Mouse (Mus musculus): ENCODE measurements at regions not wholly inside any gene's neighbourhood (a gene's known extent, or its start where the extent isn't known, plus 50 kb on each side); places are given as distances from the start of the nearest gene placed in this dataset.

GRCm38 (mm10) chr9:85136715-85137582 lies 175.6 kb upstream of the Gm11114 start:
- no peak for DNase-seq

- DNase-seq, result no peak
Measured at GRCm38 (mm10) chr9:85139891-85140290, 172.7 kb upstream of the Gm11114 start.

DNA sequence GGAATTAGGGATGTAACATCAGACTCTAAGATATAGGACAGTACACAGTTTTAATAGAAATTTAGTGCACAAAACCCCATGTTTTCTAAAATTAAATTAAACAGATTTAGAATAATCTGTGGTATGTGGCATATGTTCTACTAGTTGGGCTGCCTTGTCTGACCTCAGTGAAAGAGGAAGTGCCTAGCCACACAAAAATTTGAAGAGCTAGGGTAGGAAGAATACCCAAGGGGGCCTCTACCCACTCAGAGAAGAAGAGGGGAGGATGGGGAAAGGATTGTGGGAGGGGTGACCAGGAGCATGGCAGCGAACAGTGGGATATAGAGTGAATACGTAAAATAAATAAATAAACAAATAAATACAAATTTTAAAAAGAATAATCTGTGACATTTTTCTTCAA lies 168.2 kb upstream of the Gm11114 start:
- no peak for DNase-seq

DNA sequence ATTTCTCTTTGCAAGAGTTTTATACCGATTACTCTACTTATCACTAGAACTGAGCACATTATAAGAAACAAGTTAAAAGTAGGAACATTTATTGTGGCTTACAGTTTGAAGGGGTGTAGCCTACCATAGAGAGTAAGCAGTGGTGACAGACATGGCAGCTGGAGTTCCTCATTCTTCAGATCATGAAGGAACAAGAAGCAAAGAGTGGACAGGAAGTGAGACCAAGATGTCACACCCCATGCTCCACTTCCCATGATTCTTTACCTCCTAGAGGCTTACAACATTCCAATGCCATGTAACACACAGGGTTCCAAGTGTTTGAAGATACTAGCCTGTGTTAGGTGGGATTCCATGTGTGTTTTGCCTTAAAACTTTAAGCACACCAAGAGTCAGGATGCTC lies 146.9 kb upstream of the Gm11114 start:
- no peak for DNase-seq

DNA sequence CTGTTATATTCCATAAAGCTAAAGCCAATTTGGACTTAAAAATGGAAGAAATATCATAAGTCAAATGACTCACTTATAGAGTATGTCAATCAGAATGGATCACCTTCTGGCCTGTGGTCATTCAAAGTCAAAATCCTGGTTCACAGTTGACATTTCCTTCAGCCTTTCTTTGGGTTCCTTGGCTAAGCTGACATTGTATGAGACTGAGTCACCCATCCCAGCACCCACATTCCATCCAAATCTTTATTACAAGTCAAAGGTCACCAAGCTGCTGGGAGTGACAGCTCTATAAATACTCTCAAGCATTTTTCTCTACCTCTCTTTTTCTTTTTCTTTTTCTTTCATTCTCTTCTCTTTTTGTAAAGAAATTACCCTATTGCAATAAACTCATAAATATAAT lies 145.3 kb upstream of the Gm11114 start:
- no peak for DNase-seq

DNA sequence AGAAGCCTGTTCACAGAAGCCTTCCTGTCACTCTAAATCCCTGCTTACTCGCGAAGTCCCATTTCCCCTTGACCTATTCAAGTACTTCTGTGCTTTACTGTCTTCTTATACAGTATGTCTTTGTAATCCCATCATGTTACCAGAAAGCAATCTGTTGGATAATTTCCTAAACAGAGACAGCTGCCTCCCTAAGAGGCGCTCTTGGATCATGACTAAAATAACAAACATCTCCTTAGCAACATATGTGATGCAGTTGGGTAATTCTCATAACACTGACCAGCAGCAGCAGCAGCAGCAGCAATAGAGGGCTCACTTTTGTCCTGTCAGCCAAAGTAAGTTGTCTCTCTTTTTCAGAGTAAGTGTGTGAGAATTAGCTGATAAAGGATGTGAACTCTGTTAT lies 138.1 kb upstream of the Gm11114 start:
- no peak for DNase-seq

DNA sequence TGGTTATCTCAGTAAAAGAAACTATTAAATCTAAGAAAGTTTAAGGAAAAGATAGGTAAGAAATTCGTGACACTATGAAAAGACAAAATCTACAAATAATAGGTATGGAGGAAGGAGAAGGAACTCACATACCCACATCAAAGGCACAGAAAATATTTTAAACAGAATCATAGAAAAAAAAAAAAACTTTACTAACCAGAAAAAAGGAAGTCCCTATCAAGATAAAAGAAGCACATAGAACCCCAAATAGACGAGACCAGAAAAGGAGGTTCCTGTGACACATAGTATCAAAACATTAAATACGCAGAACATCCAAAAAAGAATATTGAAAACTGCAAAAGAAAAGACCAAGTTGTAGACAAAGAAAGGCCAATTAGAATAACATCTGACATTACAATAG lies 111.4 kb upstream of the Gm11114 start:
- DNase-seq, result no peak

DNA sequence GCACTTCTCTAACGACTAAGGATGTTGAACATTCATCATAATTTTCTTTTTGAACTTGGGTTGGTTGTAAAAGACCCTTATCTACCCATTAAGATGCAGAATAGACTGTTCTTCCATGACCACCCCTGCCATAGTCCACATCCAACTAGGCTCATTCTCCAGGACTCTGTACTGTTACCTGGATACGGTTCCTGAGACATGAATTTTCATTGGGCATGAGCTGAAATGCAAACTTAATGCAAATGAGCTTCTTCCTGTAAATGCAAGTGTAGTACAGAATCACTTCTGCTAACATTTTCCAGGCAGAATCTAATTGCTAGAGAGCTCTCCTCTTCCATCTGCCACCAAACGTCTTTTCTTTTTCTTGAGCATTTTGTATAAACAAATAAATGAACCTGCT lies 87.7 kb upstream of the Gm11114 start:
- no peak for DNase-seq
